Mouse (Mus musculus) gastrocnemius, adult 18-20 months (tissue): ENCODE measurements around the gene Ypel3. TPM values are rescaled to one million over a fixed set of nuclear protein-coding genes. Genes with fewer than 3 reads are reported as not detected.
A peak's percentile ranks its signal among the peaks of the same experiment; 100 is the strongest.

Experiments
- DNase-seq: peaks from one replicate; pipeline ENCODE4 v3.0.0; 2021; ENCODE audit warnings: low spot score
- total RNA-seq, 2 experiments: library from RNA; stranded (reverse); gene quantifications; 2 replicates each; pipeline ENCODE4 v1.2.3; 2021

Ypel3 gene
- total RNA-seq, 2 experiments from 2014 or later, result 84.9 to 101 TPM

GRCm38 (mm10) chr7:126809723-126810369 is 33.1 kb downstream of the Ypel3 start:
- no peak for DNase-seq

- DNase-seq, result no peak
Observed at GRCm38 (mm10) chr7:126815726-126816222, 39.0 kb downstream of the Ypel3 start.

- DNase-seq, result peak; percentile 68
Observed at GRCm38 (mm10) chr7:126816494-126816893, 39.7 kb downstream of the Ypel3 start.

- no peak for DNase-seq
Observed at GRCm38 (mm10) chr7:126817595-126817994, 40.8 kb downstream of the Ypel3 start.

- DNase-seq, result no peak
Observed at GRCm38 (mm10) chr7:126818818-126819217, 42.1 kb downstream of the Ypel3 start.

- DNase-seq, result peak; percentile 90
Observed at GRCm38 (mm10) chr7:126821835-126822511, 45.2 kb downstream of the Ypel3 start.

GRCm38 (mm10) chr7:126822741-126823140 is 46.0 kb downstream of the Ypel3 start:
- DNase-seq, result no peak

GRCm38 (mm10) chr7:126823202-126823711 is 46.5 kb downstream of the Ypel3 start:
- DNase-seq, result no peak

- no peak for DNase-seq
Observed at GRCm38 (mm10) chr7:126823940-126824339, 47.2 kb downstream of the Ypel3 start.

GRCm38 (mm10) chr7:126825403-126825802 is 48.6 kb downstream of the Ypel3 start:
- no peak for DNase-seq

GRCm38 (mm10) chr7:126825952-126826351 is 49.2 kb downstream of the Ypel3 start:
- DNase-seq, result no peak

Other genes with a start within 250 kb of the Ypel3 start
- 100 to 1,000 TPM; 167 to 171 TPM for gene Eif3c, start 210.5 kb upstream of the Ypel3 start, total RNA-seq
- under 1 TPM; 0.47 to 0.59 TPM for gene Apobr, start 192.0 kb upstream of the Ypel3 start, total RNA-seq
- gene Cln3, start 191.1 kb upstream of the Ypel3 start, total RNA-seq, result 10 to 100 TPM; 12.7 to 14.4 TPM
- gene Il27, start 182.0 kb upstream of the Ypel3 start, total RNA-seq, result under 1 TPM in 1 of 2 experiments, not detected in 1; 0.31 TPM
- 1 to 10 TPM; 7.5 to 8.8 TPM for gene Nupr1, start 146.1 kb upstream of the Ypel3 start, total RNA-seq
- 10 to 100 TPM; 29.1 to 33.1 TPM for gene Sgf29, start 127.6 kb upstream of the Ypel3 start, total RNA-seq
- 10 to 100 TPM; 11.1 to 15.9 TPM for gene Sult1a1, start 100.5 kb upstream of the Ypel3 start, total RNA-seq
- 10 to 100 TPM; 37.1 to 42.2 TPM for gene Bola2, start 81.6 kb upstream of the Ypel3 start, total RNA-seq
- gene Slx1b, start 81.2 kb upstream of the Ypel3 start, total RNA-seq, result 1 to 10 TPM; 1.9 to 2.8 TPM
- 1 to 10 TPM; 2.0 to 2.4 TPM for gene Coro1a, start 69.2 kb upstream of the Ypel3 start, total RNA-seq
- gene Mapk3, start 17.4 kb upstream of the Ypel3 start, total RNA-seq, result 10 to 100 TPM; 16.2 to 20.7 TPM
- gene Gdpd3, start 10.6 kb upstream of the Ypel3 start, total RNA-seq, result under 1 TPM in 1 of 2 experiments, not detected in 1; 0.46 TPM
- gene Tbx6, start 4.5 kb downstream of the Ypel3 start, total RNA-seq, result under 1 TPM; 0.52 to 0.59 TPM
- gene Ppp4c, start 15.5 kb downstream of the Ypel3 start, total RNA-seq, result 10 to 100 TPM; 20.5 TPM
- 10 to 100 TPM; 65.3 to 75.7 TPM for gene Fam57b, start 20.7 kb downstream of the Ypel3 start, total RNA-seq
- not detected for gene 4930451I11Rik, start 54.7 kb downstream of the Ypel3 start, total RNA-seq
- gene Doc2a, start 70.5 kb downstream of the Ypel3 start, total RNA-seq, result not detected
- gene Hirip3, start 85.0 kb downstream of the Ypel3 start, total RNA-seq, result 1 to 10 TPM; 5.0 to 5.4 TPM
- 10 to 100 TPM in 1 of 2 experiments, 1 to 10 TPM in 1; 8.4 to 12.3 TPM for gene Ino80e, start 85.4 kb downstream of the Ypel3 start, total RNA-seq
- 10 to 100 TPM; 19.7 to 21.9 TPM for gene Taok2, start 107.7 kb downstream of the Ypel3 start, total RNA-seq
- 10 to 100 TPM in 1 of 2 experiments, 1 to 10 TPM in 1; 9.9 to 12.1 TPM for gene Tmem219, start 146.0 kb downstream of the Ypel3 start, total RNA-seq
- 1 to 10 TPM; 2.6 to 2.7 TPM for gene Kctd13, start 151.9 kb downstream of the Ypel3 start, total RNA-seq
- gene Asphd1, start 172.6 kb downstream of the Ypel3 start, total RNA-seq, result not detected
- gene Sez6l2, start 173.6 kb downstream of the Ypel3 start, total RNA-seq, result 1 to 10 TPM in 1 of 2 experiments, under 1 TPM in 1; 0.87 to 1.2 TPM
- gene Cdipt, start 199.0 kb downstream of the Ypel3 start, total RNA-seq, result 10 to 100 TPM; 30.7 to 31.5 TPM
- gene Cdiptos, start 199.1 kb downstream of the Ypel3 start, total RNA-seq, result under 1 TPM in 1 of 2 experiments, not detected in 1; 0.24 TPM
- gene Mvp, start 237.7 kb downstream of the Ypel3 start, total RNA-seq, result 10 to 100 TPM; 27.5 to 40.9 TPM
- 1 to 10 TPM in 1 of 2 experiments, not detected in 1; 1.7 TPM for gene Pagr1b, start 239.5 kb downstream of the Ypel3 start, total RNA-seq
- 10 to 100 TPM in 1 of 2 experiments, 1 to 10 TPM in 1; 7.9 to 10.3 TPM for gene Pagr1a, start 240.4 kb downstream of the Ypel3 start, total RNA-seq
- 10 to 100 TPM; 12.9 to 16.9 TPM for gene Gm42742, start 244.1 kb downstream of the Ypel3 start, total RNA-seq
- under 1 TPM in 1 of 2 experiments, not detected in 1; 0.84 TPM for gene Prrt2, start 244.3 kb downstream of the Ypel3 start, total RNA-seq